Mouse (Mus musculus) midbrain, embryonic 13.5 days (tissue): ENCODE measurements at regions not wholly inside any gene's neighbourhood (a gene's known extent, or its start where the extent isn't known, plus 50 kb on each side); places are given as distances from the start of the nearest gene placed in this dataset.

ENCODE experiments used
- ATAC-seq: fragments of 200-750 bp; cut with Nextera tagmentation; 2 replicates; pipeline ENCODE4 v1.8.0; 2017; ENCODE audit warnings: mild to moderate bottlenecking, moderate TSS enrichment, moderate library complexity
- H3K27ac ChIP-seq: fragments of 300-500 bp; sonication (generic); 2 replicates; pipeline ENCODE4 v1.5.1; 2015; ENCODE audit warnings: inconsistent platforms, mild to moderate bottlenecking, moderate library complexity
- H3K27me3 ChIP-seq: fragments of 300-500 bp; sonication (generic); 2 replicates; pipeline ENCODE4 v1.6.1; 2015; ENCODE audit warnings: mild to moderate bottlenecking, inconsistent platforms
- H3K36me3 ChIP-seq: fragments of 300-500 bp; sonication (generic); 2 replicates; pipeline ENCODE4 v1.6.1; 2015; ENCODE audit warnings: mild to moderate bottlenecking, inconsistent platforms
- H3K4me1 ChIP-seq: fragments of 300-500 bp; sonication (generic); replicated peaks from 2 replicates; pipeline ENCODE4 v1.6.1; 2015; ENCODE audit warnings: inconsistent platforms
- H3K4me2 ChIP-seq: fragments of 300-500 bp; sonication (generic); replicated peaks from 2 replicates; pipeline ENCODE4 v1.6.1; 2015; ENCODE audit warnings: moderate library complexity, mild to moderate bottlenecking, inconsistent platforms
- H3K4me3 ChIP-seq: fragments of 300-500 bp; sonication (generic); replicated peaks from 2 replicates; pipeline ENCODE4 v1.5.1; 2015; ENCODE audit warnings: mild to moderate bottlenecking, inconsistent platforms
- H3K9ac ChIP-seq: fragments of 300-500 bp; sonication (generic); replicated peaks from 2 replicates; pipeline ENCODE4 v1.6.1; 2015; ENCODE audit warnings: mild to moderate bottlenecking, inconsistent platforms
- H3K9me3 ChIP-seq: fragments of 300-500 bp; sonication (generic); 2 replicates; pipeline ENCODE4 v1.6.1; 2016; ENCODE audit warnings: mild to moderate bottlenecking, inconsistent platforms
- WGBS: fragments of 180-500 bp; shearing (Covaris S2); methylation state at CpG from one replicate; pipeline ENCODE4 v1.1.7; 2015; 5-methylcytosine and 5-hydroxymethylcytosine counted together

GRCm38 (mm10) chr1:83583041-83583440, 175.0 kb upstream of the Sphkap start:
- no peak overlapping the region for H3K9ac ChIP-seq
- no peak for ATAC-seq
- WGBS = 91% methylated on average over 4 of the region's 4 CpGs
- no peak overlapping the region for H3K4me3 ChIP-seq
- H3K27ac ChIP-seq = no peak overlapping the region
- H3K27me3 ChIP-seq = no peaks in the 10 kb centered on the region
- no peaks in the 10 kb centered on the region for H3K36me3 ChIP-seq
- no peak overlapping the region for H3K4me2 ChIP-seq
- no peaks in the 10 kb centered on the region for H3K9me3 ChIP-seq
- H3K4me1 ChIP-seq = no peaks in the 10 kb centered on the region

- no peak overlapping the region for H3K4me3 ChIP-seq
- H3K9me3 ChIP-seq = no peaks in the 10 kb centered on the region
- H3K9ac ChIP-seq = no peak overlapping the region
- H3K4me1 ChIP-seq = no peaks in the 10 kb centered on the region
- 93% methylated on average over 5 of the region's 5 CpGs for WGBS
- no peaks in the 10 kb centered on the region for H3K27me3 ChIP-seq
- no peak for ATAC-seq
- no peaks in the 10 kb centered on the region for H3K36me3 ChIP-seq
- H3K4me2 ChIP-seq = no peak overlapping the region
- H3K27ac ChIP-seq = no peak overlapping the region
Observed at GRCm38 (mm10) chr1:83569991-83570390, 162.0 kb upstream of the Sphkap start.

- no peak overlapping the region for H3K4me3 ChIP-seq
- H3K4me1 ChIP-seq = no peaks in the 10 kb centered on the region
- H3K4me2 ChIP-seq = no peak overlapping the region
- H3K36me3 ChIP-seq = no peaks in the 10 kb centered on the region
- H3K27ac ChIP-seq = no peak overlapping the region
- ATAC-seq = no peak
- H3K9ac ChIP-seq = no peak overlapping the region
- H3K27me3 ChIP-seq = no peaks in the 10 kb centered on the region
- H3K9me3 ChIP-seq = no peaks in the 10 kb centered on the region
- 83% methylated on average over 1 of the region's 1 CpGs for WGBS
Observed at GRCm38 (mm10) chr1:83568746-83569145, 160.7 kb upstream of the Sphkap start.

- H3K9ac ChIP-seq = no peak overlapping the region
- no peaks in the 10 kb centered on the region for H3K27me3 ChIP-seq
- no peak for ATAC-seq
- H3K4me2 ChIP-seq = no peak overlapping the region
- no peaks in the 10 kb centered on the region for H3K36me3 ChIP-seq
- H3K4me1 ChIP-seq = no peaks in the 10 kb centered on the region
- no peak overlapping the region for H3K27ac ChIP-seq
- H3K4me3 ChIP-seq = no peak overlapping the region
- H3K9me3 ChIP-seq = no peaks in the 10 kb centered on the region
Observed at GRCm38 (mm10) chr1:83551617-83552016, 143.6 kb upstream of the Sphkap start.

GRCm38 (mm10) chr1:83535461-83535860, 127.5 kb upstream of the Sphkap start:
- Histone ChIP-seq H3K27me3 (no peaks in the 10 kb centered on the region), H3K36me3 (no peaks in the 10 kb centered on the region), H3K9me3 (no peaks in the 10 kb centered on the region), H3K9ac (no peak overlapping the region), H3K4me3 (no peak overlapping the region), H3K4me2 (no peak overlapping the region), H3K27ac (no peak overlapping the region), H3K4me1 (no peaks in the 10 kb centered on the region)
- ATAC-seq = no peak

- Histone ChIP-seq H3K36me3 (no peaks in the 10 kb centered on the region), H3K9ac (no peak overlapping the region)
- WGBS = 68% methylated on average over 1 of the region's 1 CpGs
Observed at GRCm38 (mm10) chr1:83527803-83528202, 119.8 kb upstream of the Sphkap start.

GRCm38 (mm10) chr1:83509356-83509755, 101.4 kb upstream of the Sphkap start:
- no peak overlapping the region for H3K27ac ChIP-seq

More at GRCm38 (mm10) chr1:83527803-83528202, 119.8 kb upstream of the Sphkap start:
- Histone ChIP-seq H3K27me3 (no peaks in the 10 kb centered on the region), H3K4me1 (no peaks in the 10 kb centered on the region), H3K4me2 (no peak overlapping the region), H3K27ac (no peak overlapping the region), H3K9me3 (0 out of 2 replicates have a peak, but pooled peaks cover 3% of the 10 kb centered on the region), H3K4me3 (no peak overlapping the region)
- no peak for ATAC-seq

GRCm38 (mm10) chr1:83505386-83505785, 97.4 kb upstream of the Sphkap start:
- no peaks in the 10 kb centered on the region for H3K9me3 ChIP-seq
- no peaks in the 10 kb centered on the region for H3K27me3 ChIP-seq
- ATAC-seq = no peak
- H3K4me3 ChIP-seq = no peak overlapping the region
- no peak overlapping the region for H3K4me2 ChIP-seq
- WGBS = 77% methylated on average over 2 of the region's 2 CpGs
- no peaks in the 10 kb centered on the region for H3K4me1 ChIP-seq
- no peaks in the 10 kb centered on the region for H3K36me3 ChIP-seq
- H3K27ac ChIP-seq = no peak overlapping the region
- no peak overlapping the region for H3K9ac ChIP-seq

More at GRCm38 (mm10) chr1:83509356-83509755, 101.4 kb upstream of the Sphkap start:
- no peak overlapping the region for H3K4me2 ChIP-seq
- no peaks in the 10 kb centered on the region for H3K4me1 ChIP-seq
- WGBS = 92% methylated on average over 5 of the region's 5 CpGs
- no peak overlapping the region for H3K9ac ChIP-seq
- H3K36me3 ChIP-seq = no peaks in the 10 kb centered on the region
- H3K27me3 ChIP-seq = no peaks in the 10 kb centered on the region
- H3K9me3 ChIP-seq = no peaks in the 10 kb centered on the region
- ATAC-seq = no peak
- H3K4me3 ChIP-seq = no peak overlapping the region

GRCm38 (mm10) chr1:83496888-83497287, 88.9 kb upstream of the Sphkap start:
- no peaks in the 10 kb centered on the region for H3K4me1 ChIP-seq
- no peak overlapping the region for H3K4me3 ChIP-seq
- H3K9ac ChIP-seq = no peak overlapping the region
- H3K36me3 ChIP-seq = no peaks in the 10 kb centered on the region
- H3K27ac ChIP-seq = no peak overlapping the region
- no peaks in the 10 kb centered on the region for H3K27me3 ChIP-seq
- no peak overlapping the region for H3K4me2 ChIP-seq
- ATAC-seq = no peak
- H3K9me3 ChIP-seq = no peaks in the 10 kb centered on the region
- WGBS = 81% methylated on average over 2 of the region's 2 CpGs

- no peak overlapping the region for H3K4me3 ChIP-seq
- H3K27ac ChIP-seq = no peak overlapping the region
- no peak overlapping the region for H3K9ac ChIP-seq
- peak; percentile 43; the same call in 1 of the 2 replicates for ATAC-seq
- H3K4me1 ChIP-seq = no peaks in the 10 kb centered on the region
- no peaks in the 10 kb centered on the region for H3K36me3 ChIP-seq
- H3K27me3 ChIP-seq = no peaks in the 10 kb centered on the region
- WGBS = 55% methylated on average over 2 of the region's 2 CpGs
- no peak overlapping the region for H3K4me2 ChIP-seq
- H3K9me3 ChIP-seq = no peaks in the 10 kb centered on the region
Observed at GRCm38 (mm10) chr1:83496380-83496779, 88.4 kb upstream of the Sphkap start.

GRCm38 (mm10) chr1:83495022-83495421, 87.0 kb upstream of the Sphkap start:
- WGBS = 81% methylated on average over 4 of the region's 4 CpGs

GRCm38 (mm10) chr1:83479111-83479510, 71.1 kb upstream of the Sphkap start:
- no peak overlapping the region for H3K4me3 ChIP-seq
- no peak overlapping the region for H3K27ac ChIP-seq
- H3K36me3 ChIP-seq = no peaks in the 10 kb centered on the region
- ATAC-seq = no peak
- no peaks in the 10 kb centered on the region for H3K9me3 ChIP-seq
- H3K4me2 ChIP-seq = no peak overlapping the region
- no peaks in the 10 kb centered on the region for H3K27me3 ChIP-seq
- 83% methylated on average over 2 of the region's 2 CpGs for WGBS
- H3K4me1 ChIP-seq = no peaks in the 10 kb centered on the region
- H3K9ac ChIP-seq = no peak overlapping the region

More at GRCm38 (mm10) chr1:83495022-83495421, 87.0 kb upstream of the Sphkap start:
- Histone ChIP-seq H3K4me2 (no peak overlapping the region), H3K27ac (no peak overlapping the region), H3K9ac (no peak overlapping the region), H3K4me3 (no peak overlapping the region), H3K9me3 (no peaks in the 10 kb centered on the region), H3K36me3 (no peaks in the 10 kb centered on the region), H3K4me1 (no peaks in the 10 kb centered on the region), H3K27me3 (no peaks in the 10 kb centered on the region)
- no peak for ATAC-seq
